Mouse (Mus musculus) olfactory bulb, adult 2 months (tissue): Measurements from ENCODE around the gene Rnf130. TPM values are rescaled to one million over a fixed set of nuclear protein-coding genes. Genes with fewer than 3 reads are reported as not detected.
A peak's percentile ranks its signal among the peaks of the same experiment; 100 is the strongest.

Experiments
- H3K27ac ChIP-seq: fragments of 200-500 bp; 2 replicates; pipeline ENCODE4 v1.5.1; 2012; ENCODE audit warnings: low read depth, low read length; ENCODE audit not compliant: insufficient read depth
- H3K4me1 ChIP-seq: fragments of 200-500 bp; 2 replicates; pipeline ENCODE4 v1.6.1; 2012; ENCODE audit warnings: low read length; ENCODE audit not compliant: control insufficient read depth, insufficient read depth
- H3K4me3 ChIP-seq: fragments of 200-500 bp; 2 replicates; pipeline ENCODE4 v1.5.1; 2012; ENCODE audit warnings: mild to moderate bottlenecking, low read depth, low read length, moderate library complexity; ENCODE audit not compliant: insufficient read depth
- CTCF ChIP-seq: fragments of 200-500 bp; IDR thresholded peaks from 2 replicates; pipeline ENCODE4 v1.5.1; 2012; ENCODE audit warnings: low read depth, mild to moderate bottlenecking, low read length, moderate library complexity; ENCODE audit not compliant: insufficient read depth
- POLR2A ChIP-seq: fragments of 200-500 bp; IDR thresholded peaks from 2 replicates; pipeline ENCODE4 v1.6.1; 2012; ENCODE audit warnings: mild to moderate bottlenecking, low read depth, low read length, moderate library complexity; ENCODE audit not compliant: insufficient read depth
- WGBS: fragments of 180-500 bp; shearing (Covaris S2); methylation state at CpG from one replicate; pipeline ENCODE4 v1.1.7; 2018; 5-methylcytosine and 5-hydroxymethylcytosine counted together
- polyA plus RNA-seq: library from polyadenylated mRNA; stranded (reverse); fragments of >200 nt; gene quantifications from 2 replicates; pipeline ENCODE4 v1.2.4, GENCODE M21; 2012; ENCODE audit warnings: low replicate concordance; ENCODE audit not compliant: missing spikeins, insufficient read depth, insufficient read length

The Rnf130 gene
- polyA plus RNA-seq, 1 experiment, result not detected

GRCm38 (mm10) chr11:50016503-50016902, 8.6 kb upstream of the Rnf130 start:
- no peak for TF ChIP-seq POLR2A
- TF ChIP-seq CTCF, result no peak
- Histone ChIP-seq H3K27ac (no peak overlapping the region), H3K4me3 (no peak overlapping the region), H3K4me1 (0 out of 2 replicates have a peak, but pooled peaks cover 3% of the 10 kb centered on the region)
- WGBS, result 22% methylated on average over 5 of the region's 5 CpGs

GRCm38 (mm10) chr11:50017511-50017910, 7.6 kb upstream of the Rnf130 start:
- Histone ChIP-seq H3K4me1 (0 out of 2 replicates have a peak, but pooled peaks cover 3% of the 10 kb centered on the region), H3K4me3 (no peak overlapping the region), H3K27ac (no peak overlapping the region)
- 83% methylated on average over 7 of the region's 7 CpGs for WGBS
- TF ChIP-seq POLR2A (no peak), CTCF (no peak)

- H3K27ac ChIP-seq, result no peak overlapping the region
- TF ChIP-seq CTCF (no peak), POLR2A (no peak)
Observed at GRCm38 (mm10) chr11:50018848-50019247, 6.3 kb upstream of the Rnf130 start.

GRCm38 (mm10) chr11:50022085-50022484, 3.1 kb upstream of the Rnf130 start:
- WGBS, result 79% methylated on average over 3 of the region's 3 CpGs
- Histone ChIP-seq H3K4me3 (no peak overlapping the region), H3K4me1 (0 out of 2 replicates have a peak, but pooled peaks cover 3% of the 10 kb centered on the region), H3K27ac (no peak overlapping the region)
- no peak for TF ChIP-seq POLR2A
- no peak for TF ChIP-seq CTCF

More at GRCm38 (mm10) chr11:50018848-50019247, 6.3 kb upstream of the Rnf130 start:
- Histone ChIP-seq H3K4me3 (no peak overlapping the region), H3K4me1 (0 out of 2 replicates have a peak, but pooled peaks cover 3% of the 10 kb centered on the region)

- no peak for TF ChIP-seq POLR2A
- TF ChIP-seq CTCF, result no peak
- Histone ChIP-seq H3K4me3 (peak overlapping the region; percentile 77), H3K4me1 (peaks cover 4% of the 10 kb centered on the region; the same call in 1 of the 2 replicates), H3K27ac (peak overlapping the region; percentile 99; the same call in 1 of the 2 replicates)
- WGBS, result 40% methylated on average over 6 of the region's 6 CpGs
Observed at GRCm38 (mm10) chr11:50024445-50024832, 707 bp upstream of the Rnf130 start.

GRCm38 (mm10) chr11:50025721-50026520, 775 bp downstream of the Rnf130 start:
- H3K4me1 ChIP-seq, result peaks cover 4% of the 10 kb centered on the region; the same call in 1 of the 2 replicates
- H3K4me3 ChIP-seq, result peak overlapping the region; percentile 77
- peak overlapping the region; percentile 71 for H3K27ac ChIP-seq
- no peak for TF ChIP-seq CTCF
- no peak for TF ChIP-seq POLR2A
- 1% methylated on average over 24 of the region's 24 CpGs for WGBS

GRCm38 (mm10) chr11:50026521-50027090, 1.5 kb downstream of the Rnf130 start:
- Histone ChIP-seq H3K27ac (no peak overlapping the region), H3K4me1 (peaks cover 4% of the 10 kb centered on the region; the same call in 1 of the 2 replicates), H3K4me3 (no peak overlapping the region)
- WGBS, result 4% methylated on average over 3 of the region's 3 CpGs
- TF ChIP-seq CTCF, result no peak
- no peak for TF ChIP-seq POLR2A

- Histone ChIP-seq H3K27ac (no peak overlapping the region), H3K4me1 (peaks cover 6% of the 10 kb centered on the region; the same call in 1 of the 2 replicates), H3K4me3 (no peak overlapping the region)
- TF ChIP-seq CTCF (no peak), POLR2A (no peak)
Observed at GRCm38 (mm10) chr11:50028416-50028815, 3.3 kb downstream of the Rnf130 start.

GRCm38 (mm10) chr11:50034155-50034554, 9.0 kb downstream of the Rnf130 start:
- Histone ChIP-seq H3K4me3 (no peak overlapping the region), H3K4me1 (peaks cover 3% of the 10 kb centered on the region; the same call in 1 of the 2 replicates), H3K27ac (no peak overlapping the region)
- TF ChIP-seq POLR2A, result no peak
- no peak for TF ChIP-seq CTCF

- WGBS, result 80% methylated on average over 3 of the region's 3 CpGs
- TF ChIP-seq CTCF, result no peak
- TF ChIP-seq POLR2A, result no peak
- Histone ChIP-seq H3K4me3 (no peak overlapping the region), H3K27ac (no peak overlapping the region), H3K4me1 (peaks cover 3% of the 10 kb centered on the region; the same call in 1 of the 2 replicates)
Observed at GRCm38 (mm10) chr11:50035726-50036125, 10.6 kb downstream of the Rnf130 start.
